Mouse (Mus musculus): ENCODE data around the gene Erg.

DNA sequence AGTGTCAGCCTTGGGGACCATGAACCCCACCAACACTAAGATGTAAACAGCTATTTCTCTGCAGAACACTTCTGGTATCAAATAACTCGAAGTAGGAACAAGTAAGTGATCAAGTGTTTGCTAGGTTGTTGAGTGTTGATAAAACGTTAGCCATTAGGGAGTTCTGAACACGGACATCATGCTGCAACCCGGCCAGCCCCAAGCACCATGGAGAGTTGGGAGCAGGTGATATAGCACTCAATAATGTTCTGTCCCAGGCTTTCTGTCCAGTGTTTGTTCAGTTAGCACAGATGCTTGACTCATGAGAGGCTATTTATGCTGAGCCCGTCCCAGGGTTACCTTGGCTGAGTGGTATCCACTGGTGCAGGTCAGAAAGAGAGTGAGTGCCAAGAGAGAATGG, 254.2 kb downstream of the Erg start:
- TF ChIP-seq CTCF (IDR thresholded peaks at IDR 0.05; ENCODE audit: extremely low read depth, insufficient read length, insufficient replicate concordance, low read depth, low read length) (no peak), POLR2A (IDR thresholded peaks at IDR 0.05; ENCODE audit: low read depth, low read length) (no peak)
